Mouse (Mus musculus): Measurements from ENCODE around the gene Aagab. TPM values are rescaled to one million over a fixed set of nuclear protein-coding genes. Genes with fewer than 3 reads are reported as not detected.
A peak's percentile ranks its signal among the peaks of the same experiment; 100 is the strongest.

Aagab gene
- total RNA-seq, 2 experiments from 2014 or later, result 12.1 to 14.2 TPM

DNA sequence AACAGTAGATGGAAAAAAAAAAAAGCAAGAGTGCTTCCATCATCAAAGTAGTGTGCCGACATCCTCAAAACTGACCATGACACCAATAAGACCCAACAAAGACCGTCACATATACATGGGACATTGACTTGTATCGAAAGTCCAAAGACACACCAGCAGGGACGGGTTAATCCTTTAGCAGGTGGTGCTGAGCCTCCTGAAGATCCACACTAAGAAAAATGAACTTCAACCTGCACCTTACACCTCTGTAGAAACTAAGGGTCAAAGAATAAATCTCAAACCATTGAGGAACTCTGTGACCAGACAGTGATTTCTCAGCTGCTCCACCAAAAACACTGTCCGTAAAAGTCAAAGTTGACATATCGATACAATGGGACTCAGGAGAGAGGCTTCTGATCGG lies 67.4 kb downstream of the Aagab start:
- DNase-seq (ENCODE audit: low spot score), result no peak

DNA sequence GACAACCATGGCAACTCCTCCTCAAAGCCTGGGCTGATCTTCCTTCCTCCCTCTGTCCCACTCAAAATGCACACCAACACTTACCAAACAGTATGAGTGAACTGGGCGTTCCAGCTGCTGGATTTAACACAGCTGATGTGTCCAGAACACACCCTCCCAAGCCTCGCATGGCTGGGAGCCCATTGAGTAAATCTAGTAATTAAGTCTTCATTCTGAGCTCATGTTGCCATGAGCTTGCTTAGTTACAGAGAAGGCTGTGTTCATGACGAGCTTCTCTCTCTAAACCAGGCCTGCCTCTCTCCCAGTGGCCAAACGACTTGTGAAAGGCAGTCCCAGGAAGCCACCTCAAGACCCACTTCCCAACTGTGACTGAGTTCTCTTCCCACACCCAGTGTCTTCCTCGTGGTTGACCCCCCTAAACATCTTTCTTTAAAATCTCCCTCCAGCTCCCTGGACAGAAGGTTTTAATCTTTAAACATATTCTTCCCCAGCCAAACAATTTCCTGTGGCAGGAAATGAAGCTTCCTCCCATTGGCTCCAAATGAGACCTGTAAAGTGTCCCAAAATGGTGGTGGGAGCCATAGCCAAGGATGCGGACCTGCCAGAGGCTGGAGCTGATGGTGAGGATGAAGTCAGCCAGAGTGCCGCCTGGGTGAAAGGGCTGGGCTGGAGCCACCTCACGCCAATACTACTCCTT lies 70.5 kb downstream of the Aagab start:
- DNase-seq (ENCODE audit: low spot score), result peak; percentile 82

DNA sequence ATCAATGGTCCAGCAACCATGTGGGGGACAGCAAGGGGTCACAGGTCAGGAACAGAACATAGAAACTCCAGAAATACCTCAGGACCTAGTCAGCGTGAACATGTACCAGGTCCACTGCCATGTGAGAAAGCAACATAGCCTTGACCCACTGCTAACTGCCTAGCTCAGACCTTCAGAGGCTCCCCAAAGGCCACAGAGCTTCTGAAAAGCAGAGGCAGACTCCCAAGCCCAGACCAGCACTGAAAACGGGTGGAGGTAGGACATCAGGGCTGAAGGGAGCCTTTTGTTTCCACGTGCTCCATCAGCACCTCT lies 71.0 kb downstream of the Aagab start:
- no peak for DNase-seq (ENCODE audit: low spot score)

DNA sequence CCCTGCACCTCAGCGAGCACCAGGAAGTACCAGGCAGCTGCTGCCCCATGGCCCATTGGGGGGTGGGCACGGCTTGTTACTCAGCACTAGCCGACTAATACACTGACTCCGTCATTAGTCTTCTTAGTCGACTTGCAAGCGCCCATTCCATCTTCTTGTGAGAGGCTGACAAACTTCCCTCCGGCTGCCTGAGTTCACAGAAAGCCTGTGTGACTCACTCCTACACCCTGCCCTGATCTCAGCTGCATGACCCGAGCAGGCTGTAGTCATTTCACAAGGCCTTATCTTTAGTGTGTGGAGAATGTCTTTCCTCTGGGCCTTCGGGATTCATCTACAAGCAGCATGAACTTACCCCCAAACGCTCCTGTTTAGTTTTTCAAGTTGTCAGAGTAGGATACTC lies 72.2 kb downstream of the Aagab start:
- DNase-seq (ENCODE audit: low spot score), result no peak

DNA sequence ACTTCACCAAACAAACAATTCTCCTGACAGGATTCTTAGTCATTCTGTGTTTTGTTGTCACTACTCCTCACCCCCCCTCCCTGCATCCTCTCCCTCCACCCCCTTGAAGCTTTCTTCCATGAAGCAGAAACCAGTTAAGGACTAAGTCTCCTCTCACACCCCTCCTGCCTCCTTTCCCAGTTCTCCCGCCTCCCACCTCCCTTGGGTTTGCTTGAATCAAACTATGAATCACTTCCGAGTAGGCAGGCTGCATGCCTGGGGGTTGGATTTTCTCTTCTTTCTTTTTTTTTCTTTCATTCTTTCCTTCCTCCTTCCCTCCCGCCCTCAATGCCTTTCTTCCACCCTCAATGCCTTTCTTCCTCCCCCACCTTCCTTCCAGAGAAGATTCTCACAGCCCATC lies 75.2 kb downstream of the Aagab start:
- DNase-seq (ENCODE audit: low spot score), result no peak

DNA sequence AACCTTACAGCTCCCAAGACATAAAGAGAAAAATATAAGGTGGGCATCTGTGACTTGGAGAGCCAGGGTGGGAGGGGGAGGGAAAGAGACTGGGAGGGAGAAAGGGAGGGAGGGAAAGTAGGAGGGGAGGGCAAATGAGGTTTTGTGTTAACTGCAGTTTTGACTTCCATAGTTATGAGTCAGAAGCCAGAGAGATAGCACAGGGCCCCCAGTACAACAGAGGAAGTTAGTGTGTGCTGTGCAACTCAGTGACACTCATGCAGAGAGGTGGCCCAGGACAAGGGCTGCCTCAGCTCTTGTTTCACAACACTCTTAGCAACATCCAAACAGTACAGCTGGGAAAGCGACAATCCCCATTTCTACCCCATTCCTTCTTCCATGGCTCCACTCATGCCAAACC lies 75.6 kb downstream of the Aagab start:
- no peak for DNase-seq (ENCODE audit: low spot score)

DNA sequence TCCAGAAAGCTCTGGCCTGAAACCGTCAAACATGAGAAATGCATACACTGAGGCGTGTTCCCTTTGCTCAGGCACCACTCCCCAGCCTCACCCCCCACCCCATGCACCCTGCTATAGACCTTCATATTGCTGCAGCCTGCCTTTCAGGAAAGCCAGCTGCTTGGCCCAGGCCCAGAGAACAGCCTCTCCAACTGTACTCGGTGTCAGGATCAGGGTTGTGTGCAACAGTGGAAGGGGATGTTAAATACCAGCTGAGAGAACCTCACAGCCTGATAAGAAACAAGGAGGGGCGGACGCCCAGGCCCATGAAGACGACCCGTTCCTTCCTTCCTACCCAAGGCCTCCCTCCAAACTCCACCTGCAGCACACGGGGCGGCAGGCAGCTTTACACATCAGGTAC lies 79.8 kb downstream of the Aagab start:
- no peak for DNase-seq (ENCODE audit: low spot score)

DNA sequence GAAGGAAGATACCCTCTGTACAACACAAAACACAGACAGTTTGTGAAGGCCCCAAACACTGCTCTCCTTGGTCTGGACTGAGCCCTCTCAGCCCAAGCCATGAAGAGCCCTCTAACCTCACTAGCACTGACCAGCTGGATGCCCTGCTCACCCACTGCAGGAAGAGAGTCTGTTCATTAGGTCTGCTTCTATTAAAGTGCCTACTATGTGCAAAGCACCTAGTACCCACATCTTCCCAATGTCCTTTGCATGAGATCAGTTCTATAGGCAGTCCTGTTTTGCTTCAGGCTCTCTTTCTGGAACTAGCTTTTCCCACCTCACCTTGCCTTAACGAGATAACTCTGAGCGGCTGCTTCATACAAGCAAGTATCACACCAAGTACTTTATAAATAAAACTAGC lies 80.5 kb downstream of the Aagab start:
- DNase-seq (ENCODE audit: low spot score), result no peak

DNA sequence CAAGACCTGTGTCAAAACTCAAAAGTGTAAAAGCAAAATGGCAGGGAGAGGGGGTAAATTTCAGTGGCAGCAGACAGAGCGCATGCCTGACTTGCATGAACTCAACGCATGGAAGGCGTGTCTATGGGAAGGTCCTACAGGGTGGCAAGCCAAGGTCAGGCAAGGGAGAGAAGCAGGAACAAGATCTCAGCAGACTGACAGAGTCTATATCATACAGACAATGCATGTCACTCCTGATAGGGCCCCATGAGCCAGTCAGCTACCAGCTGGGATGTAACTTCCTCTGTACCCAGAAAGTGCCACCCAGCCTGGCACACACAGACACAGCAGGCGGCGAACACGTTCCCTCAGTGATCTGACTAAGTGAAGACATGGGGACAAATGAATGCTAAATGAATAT lies 81.8 kb downstream of the Aagab start:
- no peak for DNase-seq (ENCODE audit: low spot score)

DNA sequence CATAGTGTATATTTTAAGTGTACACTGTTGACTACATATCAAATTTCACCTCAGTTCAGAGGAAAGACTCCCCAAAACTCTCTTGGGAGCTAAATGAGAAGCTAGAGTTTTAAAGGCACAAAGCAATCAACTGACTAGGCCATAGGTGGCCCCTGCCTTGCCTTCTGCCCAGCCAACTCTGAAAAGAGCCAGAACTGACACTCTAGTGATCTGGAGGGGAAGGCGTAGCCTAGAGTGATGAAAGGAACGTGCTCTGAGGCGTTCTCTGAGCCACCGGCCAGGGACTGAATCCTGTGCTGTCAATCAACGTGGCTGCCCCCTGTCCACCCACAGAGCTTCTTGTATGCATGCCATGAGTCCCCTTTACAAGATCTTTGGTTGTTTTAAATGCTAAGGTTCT lies 82.9 kb downstream of the Aagab start:
- no peak for DNase-seq (ENCODE audit: low spot score)

DNA sequence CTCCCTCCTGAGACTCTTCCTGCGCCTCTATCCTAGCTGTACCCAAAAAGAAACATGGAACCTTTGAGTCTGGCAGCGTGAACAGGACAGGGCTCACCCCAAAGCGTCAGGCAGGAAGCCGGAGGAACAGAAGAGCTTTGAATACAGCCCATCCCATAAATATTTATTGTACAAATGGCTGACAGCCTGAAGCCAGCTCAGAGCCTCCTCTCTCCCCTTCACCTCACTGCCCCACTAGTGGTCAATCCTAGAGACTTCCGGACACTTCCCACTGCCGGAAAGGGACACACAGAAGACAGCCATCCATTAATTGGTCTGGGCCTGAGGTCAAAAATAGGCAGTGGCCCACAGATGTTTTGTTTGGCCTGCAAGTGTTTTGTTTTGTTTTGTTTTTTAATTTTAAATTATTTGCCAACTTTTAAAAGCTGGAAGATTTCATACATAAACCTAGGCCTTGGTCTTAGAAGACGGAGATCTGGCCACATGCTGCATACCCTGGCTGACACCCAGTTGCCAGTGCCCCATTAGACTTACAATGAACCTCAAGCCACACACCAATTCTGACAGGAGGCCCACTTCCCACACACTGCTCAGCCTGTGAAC lies 85.1 kb downstream of the Aagab start:
- no peak for DNase-seq (ENCODE audit: low spot score)

DNA sequence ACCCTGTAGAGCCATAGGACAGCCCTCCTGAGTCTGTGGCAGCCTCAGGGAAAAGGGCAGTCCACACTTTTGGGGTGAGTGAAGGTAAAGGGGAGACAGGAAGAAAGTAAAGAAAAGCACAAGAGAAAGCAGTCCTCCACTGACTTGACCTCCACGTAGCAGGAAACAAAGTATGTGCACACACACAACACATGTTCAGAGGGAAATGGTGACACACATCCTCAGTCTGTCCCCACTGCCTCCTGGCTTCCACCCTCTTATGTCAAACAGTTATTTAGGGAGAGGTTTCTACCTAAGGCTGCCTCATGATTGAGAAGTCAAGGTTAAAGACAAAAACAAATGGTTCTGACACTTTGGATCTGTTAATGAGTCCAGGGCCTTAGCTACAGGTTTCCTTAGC lies 88.1 kb downstream of the Aagab start:
- DNase-seq (ENCODE audit: low spot score), result no peak

DNA sequence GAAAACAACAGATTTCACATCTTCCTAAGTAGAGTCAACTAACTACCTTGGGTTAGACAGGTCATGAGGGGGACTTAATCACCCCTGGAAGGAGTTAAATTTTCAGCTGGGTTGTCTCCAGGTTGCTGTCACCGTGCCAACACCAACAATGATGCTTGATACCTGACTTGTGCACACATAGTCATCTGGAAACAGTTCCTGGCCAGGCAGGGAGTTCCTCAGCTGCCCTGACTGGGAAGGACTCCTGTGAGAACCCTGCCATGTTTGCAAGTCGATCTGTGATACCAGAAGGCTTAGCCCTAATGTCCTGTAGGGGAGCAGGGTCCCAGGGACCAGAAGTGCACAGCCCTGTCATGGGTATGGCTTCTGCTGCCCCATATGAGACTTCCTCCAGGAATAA lies 89.5 kb downstream of the Aagab start:
- no peak for DNase-seq (ENCODE audit: low spot score)

Other genes starting within 250 kb of the Aagab start
- 10 to 100 TPM; 14.1 to 15.5 TPM for gene Map2k5, start 224.8 kb upstream of the Aagab start, total RNA-seq (2021)
- 10 to 100 TPM; 23.1 to 24.2 TPM for gene 2300009A05Rik, start 203.4 kb upstream of the Aagab start, total RNA-seq (2021)
- gene Iqch, start 167 bp upstream of the Aagab start, total RNA-seq (2021), result not detected
- gene Smad3, start 155.3 kb downstream of the Aagab start, total RNA-seq (2021), result 10 to 100 TPM; 56.8 to 76.4 TPM

All from gastrocnemius, adult 18-20 months (tissue).